Mouse (Mus musculus) brain, embryonic 14.5 days (tissue): ENCODE measurements around the gene Tspo.

Source experiments
- CTCF ChIP-seq: fragments of 200-500 bp; IDR thresholded peaks from 2 replicates; pipeline ENCODE4 v1.5.1; 2012; ENCODE audit warnings: inconsistent platforms, mild to moderate bottlenecking, moderate library complexity, borderline replicate concordance; ENCODE audit not compliant: insufficient read depth, insufficient read length; ENCODE audit errors: extremely low read depth
- POLR2A ChIP-seq: fragments of 200-500 bp; IDR thresholded peaks from 2 replicates; pipeline ENCODE4 v1.6.1; 2012; ENCODE audit warnings: mild to moderate bottlenecking, inconsistent platforms, borderline replicate concordance; ENCODE audit not compliant: poor library complexity, insufficient read depth, insufficient read length, severe bottlenecking; ENCODE audit errors: extremely low read depth

DNA sequence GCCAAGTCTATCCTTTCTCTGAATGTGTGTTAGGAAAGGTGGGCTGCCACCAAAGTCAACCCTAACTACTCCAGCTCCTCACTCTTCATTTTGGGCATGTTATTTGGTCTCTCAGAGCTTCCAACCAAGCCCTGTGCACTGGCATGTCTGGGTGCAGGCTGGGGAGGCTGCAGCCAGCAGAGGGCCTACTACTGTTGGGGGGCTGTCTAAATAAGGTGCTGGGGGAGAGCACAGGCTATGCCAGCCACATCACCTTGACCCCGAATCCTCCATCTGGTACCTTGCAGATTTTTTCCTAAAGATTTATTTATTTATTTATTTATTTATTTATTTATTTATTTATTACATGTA lies 39.6 kb downstream of the Tspo start:
- TF ChIP-seq CTCF (no peak), POLR2A (no peak)
